Mouse (Mus musculus) stomach, postnatal 0 days (tissue): Measurements from ENCODE around the gene Atxn1.

ENCODE experiments used
- CTCF ChIP-seq: IDR thresholded peaks from 2 replicates; pipeline ENCODE4 v1.5.1; 2016; ENCODE audit warnings: antibody characterized with exemption, low read depth, mild to moderate bottlenecking, moderate library complexity
- EP300 ChIP-seq: optimal IDR thresholded peaks from 2 replicates; pipeline ENCODE3; 2016; ENCODE audit warnings: antibody characterized with exemption

GRCm38 (mm10) chr13:46008831-46009666, 44.2 kb upstream of the Atxn1 start:
- TF ChIP-seq CTCF (no peak), EP300 (no peak)
